Mouse (Mus musculus) olfactory bulb, adult 2 months (tissue): ENCODE data around the gene Guk1.

ENCODE experiments used
- CTCF ChIP-seq: fragments of 200-500 bp; IDR thresholded peaks from 2 replicates; pipeline ENCODE4 v1.5.1; 2012; ENCODE audit warnings: low read depth, mild to moderate bottlenecking, low read length, moderate library complexity; ENCODE audit not compliant: insufficient read depth
- POLR2A ChIP-seq: fragments of 200-500 bp; IDR thresholded peaks from 2 replicates; pipeline ENCODE4 v1.6.1; 2012; ENCODE audit warnings: mild to moderate bottlenecking, low read depth, low read length, moderate library complexity; ENCODE audit not compliant: insufficient read depth

DNA sequence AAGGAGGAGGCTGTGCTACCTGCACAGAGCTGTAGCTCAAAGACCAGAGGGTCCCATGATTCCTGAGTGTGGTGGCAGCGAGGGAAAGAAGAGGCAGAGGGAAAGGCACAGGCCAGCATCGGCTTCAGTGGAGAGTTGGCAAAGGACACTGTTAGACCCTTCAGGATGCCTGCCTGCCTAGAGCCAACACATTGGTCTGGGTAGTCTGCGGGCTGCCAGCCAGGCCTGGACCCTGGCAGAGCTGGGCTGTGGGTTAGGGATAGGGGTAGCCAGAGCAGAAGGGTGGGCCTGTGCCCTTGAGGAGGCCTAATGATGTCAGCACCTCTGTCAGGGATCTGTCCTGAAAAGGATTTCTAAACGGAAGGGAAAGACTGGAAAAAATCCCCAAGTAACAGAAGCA lies 47.8 kb upstream of the Guk1 start:
- TF ChIP-seq POLR2A (no peak), CTCF (no peak)
